Mouse (Mus musculus) stomach, postnatal 0 days (tissue): ENCODE measurements at regions not wholly inside any gene's neighbourhood (a gene's known extent, or its start where the extent isn't known, plus 50 kb on each side); places are given as distances from the start of the nearest gene placed in this dataset.

Source experiments
- ATAC-seq: fragments of 200-750 bp; cut with Nextera tagmentation; 2 replicates; pipeline ENCODE4 v1.8.0; 2017; ENCODE audit not compliant: low FRiP score, low TSS enrichment
- DNase-seq: peaks from one replicate; pipeline ENCODE4 v3.0.0-alpha.2; 2016; ENCODE audit warnings: low spot score
- H3K27ac ChIP-seq: fragments of 300-500 bp; sonication (generic); replicated peaks from 2 replicates; pipeline ENCODE4 v1.5.1; 2014; ENCODE audit warnings: mild to moderate bottlenecking, control low read depth
- H3K27me3 ChIP-seq: fragments of 300-500 bp; sonication (generic); 2 replicates; pipeline ENCODE4 v1.6.1; 2014; ENCODE audit warnings: low read length; ENCODE audit not compliant: control insufficient read depth, insufficient read depth
- H3K36me3 ChIP-seq: fragments of 300-500 bp; sonication (generic); 2 replicates; pipeline ENCODE4 v1.6.1; 2014; ENCODE audit warnings: low read length, mixed read lengths; ENCODE audit not compliant: control insufficient read depth, insufficient read depth
- H3K4me1 ChIP-seq: fragments of 300-500 bp; sonication (generic); replicated peaks from 2 replicates; pipeline ENCODE4 v1.6.1; 2014; ENCODE audit warnings: antibody characterized with exemption; ENCODE audit not compliant: control insufficient read depth, insufficient read depth
- H3K4me2 ChIP-seq: fragments of 300-500 bp; sonication (generic); replicated peaks from 2 replicates; pipeline ENCODE4 v1.6.1; 2014; ENCODE audit warnings: low read depth, mild to moderate bottlenecking, control low read depth, moderate library complexity
- H3K4me3 ChIP-seq: fragments of 300-500 bp; sonication (generic); 2 replicates; pipeline ENCODE4 v1.5.1; 2014; ENCODE audit warnings: low read depth, low read length, control low read depth
- H3K9ac ChIP-seq: fragments of 300-500 bp; sonication (generic); 2 replicates; pipeline ENCODE4 v1.6.1; 2014; ENCODE audit warnings: mild to moderate bottlenecking, low read length, control low read depth, mixed read lengths
- H3K9me3 ChIP-seq: fragments of 300-500 bp; sonication (generic); 2 replicates; pipeline ENCODE4 v1.6.1; 2016; ENCODE audit warnings: low read length; ENCODE audit not compliant: control insufficient read depth
- CTCF ChIP-seq: IDR thresholded peaks from 2 replicates; pipeline ENCODE4 v1.5.1; 2016; ENCODE audit warnings: antibody characterized with exemption, low read depth, mild to moderate bottlenecking, moderate library complexity
- EP300 ChIP-seq: optimal IDR thresholded peaks from 2 replicates; pipeline ENCODE3; 2016; ENCODE audit warnings: antibody characterized with exemption
- WGBS: fragments of 180-500 bp; shearing (Covaris S2); extraction: QIAGEN DNeasy Blood & Tissue Kit; methylation state at CpG from one replicate; pipeline ENCODE4 v1.1.7; 2014; 5-methylcytosine and 5-hydroxymethylcytosine counted together

DNA sequence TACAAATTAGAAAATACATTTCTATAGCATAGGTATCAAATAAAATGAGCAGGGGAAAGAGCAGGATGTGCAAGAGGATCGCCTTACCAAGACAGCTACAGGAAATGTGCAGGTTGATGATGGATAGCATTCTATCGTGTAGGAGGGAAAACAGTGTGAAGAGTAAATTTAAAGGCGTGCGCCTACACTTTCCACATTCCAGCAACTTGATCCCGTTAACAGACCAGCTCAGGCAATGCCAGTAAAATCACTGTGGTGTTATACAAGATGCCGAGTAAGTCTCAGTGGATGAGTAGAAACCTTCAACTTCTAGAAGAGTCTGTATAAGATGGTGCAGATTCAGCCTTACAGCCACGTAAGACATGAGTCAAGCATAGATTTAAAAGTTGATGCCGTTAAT lies 831.8 kb upstream of the Chrm3 start:
- no peak overlapping the region for H3K9ac ChIP-seq
- no peak overlapping the region for H3K27ac ChIP-seq
- H3K36me3 ChIP-seq: no peaks in the 10 kb centered on the region
- H3K27me3 ChIP-seq: no peaks in the 10 kb centered on the region
- no peak for DNase-seq
- no peak for TF ChIP-seq EP300
- no peak for TF ChIP-seq CTCF
- H3K4me2 ChIP-seq: no peak overlapping the region
- H3K4me3 ChIP-seq: no peak overlapping the region
- ATAC-seq: no peak
- no peaks in the 10 kb centered on the region for H3K9me3 ChIP-seq
- WGBS: 57% methylated on average over 8 of the region's 8 CpGs
- H3K4me1 ChIP-seq: no peaks in the 10 kb centered on the region

DNA sequence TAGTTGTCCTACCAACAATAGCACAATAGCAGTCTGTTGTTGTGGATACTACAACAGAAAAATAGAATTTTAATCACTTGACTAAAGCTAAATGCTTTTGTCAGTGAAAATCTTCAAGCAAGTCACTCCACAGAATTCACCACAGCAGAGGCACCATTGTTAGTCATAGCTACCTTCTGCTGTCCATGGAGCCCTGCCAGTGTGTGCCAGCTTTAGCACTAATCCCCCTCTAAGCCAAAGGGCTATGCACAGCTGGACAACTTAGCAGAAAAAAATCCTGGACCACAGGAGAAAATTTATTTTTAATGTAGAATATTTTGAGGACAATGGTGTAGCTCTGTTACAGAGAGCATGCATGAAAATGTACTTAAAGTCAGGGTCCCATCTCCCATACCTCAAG lies 820.5 kb upstream of the Chrm3 start:
- ATAC-seq: no peak
- no peaks in the 10 kb centered on the region for H3K36me3 ChIP-seq
- DNase-seq: no peak
- H3K9me3 ChIP-seq: no peaks in the 10 kb centered on the region
- H3K4me1 ChIP-seq: no peaks in the 10 kb centered on the region
- no peak overlapping the region for H3K4me2 ChIP-seq
- no peaks in the 10 kb centered on the region for H3K27me3 ChIP-seq
- no peak overlapping the region for H3K27ac ChIP-seq
- TF ChIP-seq CTCF (no peak), EP300 (no peak)
- H3K4me3 ChIP-seq: no peak overlapping the region
- no peak overlapping the region for H3K9ac ChIP-seq

DNA sequence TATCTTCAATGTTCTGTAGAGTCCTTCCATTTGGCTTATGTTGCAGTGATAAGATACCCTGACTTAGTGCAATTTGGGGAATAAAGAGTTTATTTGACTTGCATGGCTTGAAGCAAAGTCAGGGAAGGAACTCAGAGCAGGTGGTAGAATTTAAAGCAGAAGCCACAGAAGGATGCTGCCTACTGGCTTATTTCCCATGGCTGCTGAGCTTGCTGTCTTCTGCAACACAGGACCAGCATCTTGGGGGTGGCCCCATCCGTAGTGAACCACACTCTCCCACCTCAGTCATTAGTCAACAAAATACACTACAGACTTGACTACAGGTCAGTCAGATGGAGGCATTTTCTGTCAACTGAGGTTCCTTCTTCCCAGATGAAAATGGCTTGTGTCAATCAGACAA lies 819.7 kb upstream of the Chrm3 start:
- WGBS: 80% methylated on average over 1 of the region's 1 CpGs
- H3K36me3 ChIP-seq: no peaks in the 10 kb centered on the region

DNA sequence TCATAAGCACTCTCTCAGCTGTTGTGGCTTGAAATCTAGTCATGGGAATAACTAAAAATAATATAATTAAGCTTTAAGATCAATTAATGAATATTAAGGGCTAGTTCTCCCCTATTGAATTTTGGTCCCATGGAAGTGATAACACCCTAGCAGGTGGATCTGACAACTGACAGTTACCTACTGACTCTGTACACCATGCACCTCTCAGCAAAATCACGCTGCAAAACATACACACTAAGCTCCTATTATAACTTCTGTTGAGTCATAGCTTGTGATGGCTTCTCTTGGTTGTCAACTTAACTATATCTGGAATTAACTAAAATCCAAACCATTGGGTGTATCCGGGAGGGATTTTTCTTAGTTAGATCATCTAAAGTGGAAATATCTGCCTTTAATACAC lies 817.9 kb upstream of the Chrm3 start:
- WGBS: 77% methylated on average over 2 of the region's 2 CpGs

More for the DNA sequence above, 819.7 kb upstream of the Chrm3 start:
- H3K9ac ChIP-seq: no peak overlapping the region
- no peaks in the 10 kb centered on the region for H3K27me3 ChIP-seq
- H3K4me1 ChIP-seq: no peaks in the 10 kb centered on the region
- TF ChIP-seq EP300: no peak
- no peak for TF ChIP-seq CTCF
- H3K4me2 ChIP-seq: no peak overlapping the region
- no peaks in the 10 kb centered on the region for H3K9me3 ChIP-seq
- H3K4me3 ChIP-seq: no peak overlapping the region
- no peak for ATAC-seq
- DNase-seq: no peak
- H3K27ac ChIP-seq: no peak overlapping the region

DNA sequence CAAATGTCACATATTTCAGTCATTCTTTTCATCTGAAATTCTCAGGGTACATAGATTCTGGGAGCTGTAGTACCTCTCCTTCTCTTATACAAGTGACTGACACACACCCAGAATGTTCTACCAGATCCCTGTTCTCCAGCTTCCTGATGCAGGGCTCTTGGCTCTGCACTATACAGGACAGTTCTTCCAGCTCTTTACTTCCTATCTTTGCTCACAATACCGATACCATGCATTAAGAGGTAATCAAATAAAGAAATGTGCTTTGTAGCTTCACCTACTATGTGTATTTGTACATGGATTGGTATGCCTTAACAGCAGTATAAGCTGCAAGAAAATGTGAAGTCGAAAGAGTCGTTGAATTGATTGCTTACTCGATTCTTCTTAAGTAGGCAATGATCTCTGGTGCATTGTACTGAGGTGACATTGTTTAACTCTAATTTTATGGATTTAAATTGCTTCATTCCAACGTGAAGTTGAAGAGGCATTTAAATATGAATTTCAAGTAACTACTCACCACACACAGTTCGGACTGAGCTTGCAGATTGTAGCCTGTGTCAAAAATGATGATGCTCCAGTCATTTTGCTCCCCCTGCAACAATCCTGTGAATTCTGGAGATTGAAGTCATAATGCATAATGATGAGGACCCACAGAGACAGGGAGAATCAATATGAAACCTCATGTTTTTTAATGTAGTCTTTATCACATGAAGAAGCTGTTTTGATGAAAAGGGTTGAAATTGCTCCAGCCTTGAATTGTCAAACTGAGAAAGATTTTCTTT lies 817.2 kb upstream of the Chrm3 start:
- TF ChIP-seq CTCF (no peak), EP300 (no peak)
- no peak overlapping the region for H3K27ac ChIP-seq
- WGBS: 70% methylated on average over 6 of the region's 6 CpGs
- no peak for ATAC-seq
- H3K4me3 ChIP-seq: no peak overlapping the region
- H3K9me3 ChIP-seq: no peaks in the 10 kb centered on the region
- no peak for DNase-seq
- H3K4me2 ChIP-seq: no peak overlapping the region
- H3K36me3 ChIP-seq: no peaks in the 10 kb centered on the region
- H3K27me3 ChIP-seq: no peaks in the 10 kb centered on the region
- no peaks in the 10 kb centered on the region for H3K4me1 ChIP-seq
- H3K9ac ChIP-seq: no peak overlapping the region

More for the DNA sequence above, 817.9 kb upstream of the Chrm3 start:
- Histone ChIP-seq H3K9me3 (no peaks in the 10 kb centered on the region), H3K4me1 (no peaks in the 10 kb centered on the region), H3K36me3 (no peaks in the 10 kb centered on the region), H3K27me3 (no peaks in the 10 kb centered on the region), H3K4me2 (no peak overlapping the region), H3K9ac (no peak overlapping the region), H3K4me3 (no peak overlapping the region), H3K27ac (no peak overlapping the region)
- no peak for ATAC-seq
- DNase-seq: no peak
- TF ChIP-seq CTCF (no peak), EP300 (no peak)

DNA sequence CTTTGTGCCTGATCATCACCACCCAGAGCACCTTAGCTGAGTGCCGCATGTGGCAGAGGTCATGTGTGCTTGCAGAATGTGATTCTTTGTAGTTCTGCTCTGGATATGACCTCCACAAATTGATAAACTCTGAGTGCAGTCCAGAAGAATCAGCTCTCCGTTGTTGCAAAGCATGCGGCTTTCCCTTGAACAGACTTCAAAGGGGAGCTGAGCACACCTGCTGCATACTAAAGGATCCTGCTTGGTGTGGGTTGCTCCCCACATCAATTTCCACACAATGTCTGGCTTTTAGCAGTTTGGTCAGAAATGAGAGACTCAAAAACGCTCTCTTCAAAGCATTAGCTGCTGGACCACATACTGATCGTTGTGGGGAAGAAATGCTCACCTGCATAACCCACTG lies 806.5 kb upstream of the Chrm3 start:
- H3K9ac ChIP-seq: no peak overlapping the region
- WGBS: 32% methylated on average over 5 of the region's 5 CpGs
- no peaks in the 10 kb centered on the region for H3K4me1 ChIP-seq
- DNase-seq (no peak), ATAC-seq (no peak)
- H3K4me3 ChIP-seq: no peak overlapping the region
- no peak overlapping the region for H3K4me2 ChIP-seq
- TF ChIP-seq EP300 (no peak), CTCF (no peak)
- no peaks in the 10 kb centered on the region for H3K36me3 ChIP-seq
- no peaks in the 10 kb centered on the region for H3K27me3 ChIP-seq
- no peaks in the 10 kb centered on the region for H3K9me3 ChIP-seq
- no peak overlapping the region for H3K27ac ChIP-seq
